Mouse (Mus musculus) CH12.LX (cell line): Measurements from ENCODE around the gene Lad1. TPM values are rescaled to one million over a fixed set of nuclear protein-coding genes. Genes with fewer than 3 reads are reported as not detected.

Experiments used
- DNase-seq: peaks from one replicate; pipeline ENCODE4 v3.0.0-alpha.2; 2013; ENCODE audit errors: extremely low read depth
- H3K27ac ChIP-seq: 2 replicates; pipeline ENCODE4 v1.5.1; 2012; ENCODE audit warnings: low read depth, mild to moderate bottlenecking, control low read depth, moderate library complexity; ENCODE audit not compliant: insufficient read depth
- H3K27me3 ChIP-seq: replicated peaks from 2 replicates; pipeline ENCODE3; 2012; ENCODE audit warnings: inconsistent platforms
- H3K36me3 ChIP-seq, 2 experiments: replicated peaks in 1 of 2; 2 replicates each; pipeline versions ENCODE3 to v1.6.1; 2012; ENCODE audit warnings: inconsistent platforms in 1 of 2, low read length in 1 of 2, mild to moderate bottlenecking in 1 of 2, mixed read lengths in 1 of 2, moderate library complexity in 1 of 2; ENCODE audit not compliant: control insufficient read depth in 1 of 2, insufficient read depth in 1 of 2
- H3K4me1 ChIP-seq, 2 experiments: 2 replicates each; pipeline ENCODE4 v1.6.1; 2012; ENCODE audit warnings: inconsistent platforms in 1 of 2, moderate library complexity in 1 of 2; ENCODE audit not compliant: insufficient read depth in 2 of 2, control insufficient read depth in 1 of 2
- H3K4me2 ChIP-seq: 2 replicates; pipeline ENCODE4 v1.6.1; 2012; ENCODE audit warnings: low read depth, mild to moderate bottlenecking, control low read depth; ENCODE audit not compliant: poor library complexity, insufficient read depth, severe bottlenecking
- H3K4me3 ChIP-seq, 3 experiments: fragments of 150-350 bp in 1 of 3; sonication (generic) in 1 of 3; replicated peaks in 1 of 3; 2 replicates each; pipeline versions ENCODE3 to v1.5.1; 2011 to 2012; ENCODE audit warnings: low read depth in 2 of 3, low read length in 2 of 3, mild to moderate bottlenecking in 2 of 3, moderate library complexity in 2 of 3, control low read depth in 1 of 3, improper control_type of control experiment in 1 of 3, inconsistent platforms in 1 of 3, mixed read lengths in 1 of 3; ENCODE audit not compliant: poor library complexity in 1 of 3
- H3K79me2 ChIP-seq: replicated peaks from 2 replicates; pipeline ENCODE4 v1.6.1; 2012; ENCODE audit warnings: mild to moderate bottlenecking, moderate library complexity; ENCODE audit not compliant: control insufficient read depth, poor library complexity, insufficient read depth, severe bottlenecking; ENCODE audit errors: extremely low read depth
- H3K9ac ChIP-seq: 2 replicates; pipeline ENCODE4 v1.6.1; 2012; ENCODE audit warnings: low read depth, mild to moderate bottlenecking, control low read depth, moderate library complexity; ENCODE audit not compliant: insufficient read depth
- H3K9me3 ChIP-seq: replicated peaks from 2 replicates; pipeline ENCODE3; 2012; ENCODE audit warnings: low read length, inconsistent platforms, mixed read lengths
- CHD1 ChIP-seq: IDR thresholded peaks from 2 replicates; pipeline ENCODE4 v1.6.1; 2012; ENCODE audit warnings: low read depth, low read length, improper control_type of control experiment, inconsistent platforms
- CTCF ChIP-seq, 2 experiments: IDR thresholded peaks in 1 of 2; conservative IDR thresholded peaks in 1 of 2; 2 replicates each; pipeline ENCODE4 v1.5.1; 2011 to 2012; ENCODE audit warnings: low read depth in 2 of 2, low read length in 2 of 2, improper control_type of control experiment in 1 of 2, inconsistent platforms in 1 of 2, mild to moderate bottlenecking in 1 of 2, moderate library complexity in 1 of 2
- EP300 ChIP-seq: IDR thresholded peaks from 2 replicates; pipeline ENCODE4 v1.6.1; 2011; ENCODE audit warnings: low read length, improper control_type of control experiment
- IRF4 ChIP-seq: IDR thresholded peaks from 2 replicates; pipeline ENCODE4 v1.6.1; 2014; ENCODE audit warnings: low read depth, mild to moderate bottlenecking, inconsistent platforms, low read length, improper control_type of control experiment
- JUND ChIP-seq: conservative IDR thresholded peaks from 2 replicates; pipeline ENCODE4 v1.6.1; 2011; ENCODE audit warnings: low read depth, low read length, improper control_type of control experiment
- MAZ ChIP-seq: IDR thresholded peaks from 2 replicates; pipeline ENCODE4 v1.6.1; 2012; ENCODE audit warnings: low read depth, mild to moderate bottlenecking, inconsistent platforms, low read length, improper control_type of control experiment, moderate library complexity
- MEF2A ChIP-seq: IDR thresholded peaks from 2 replicates; pipeline ENCODE4 v1.6.1; 2014; ENCODE audit warnings: low read depth, mild to moderate bottlenecking, inconsistent platforms, low read length, improper control_type of control experiment, borderline replicate concordance
- NELFE ChIP-seq: IDR thresholded peaks from 2 replicates; pipeline ENCODE4 v1.6.1; 2011; ENCODE audit warnings: low read depth, low read length, improper control_type of control experiment
- PAX5 ChIP-seq: IDR thresholded peaks from 2 replicates; pipeline ENCODE4 v1.6.1; 2012; ENCODE audit warnings: low read length, inconsistent platforms, mixed read lengths
- RAD21 ChIP-seq: IDR thresholded peaks from 2 replicates; pipeline ENCODE4 v1.6.1; 2011; ENCODE audit warnings: low read depth, mild to moderate bottlenecking, low read length, improper control_type of control experiment, moderate library complexity
- SIN3A ChIP-seq: IDR thresholded peaks from 2 replicates; pipeline ENCODE4 v1.6.1; 2012; ENCODE audit warnings: low read length, improper control_type of control experiment, inconsistent platforms
- SMC3 ChIP-seq: IDR thresholded peaks from 2 replicates; pipeline ENCODE4 v1.6.1; 2011; ENCODE audit warnings: low read depth, low read length, improper control_type of control experiment
- TCF12 ChIP-seq: IDR thresholded peaks from 2 replicates; pipeline ENCODE4 v1.6.1; 2014; ENCODE audit warnings: low read depth, mild to moderate bottlenecking, inconsistent platforms, low read length, improper control_type of control experiment
- UBTF ChIP-seq: IDR thresholded peaks from 2 replicates; pipeline ENCODE4 v1.6.1; 2012; ENCODE audit warnings: low read depth, mild to moderate bottlenecking, inconsistent platforms, low read length, improper control_type of control experiment, moderate library complexity
- ZKSCAN1 ChIP-seq: IDR thresholded peaks from 2 replicates; pipeline ENCODE4 v1.6.1; 2012; ENCODE audit warnings: low read depth, inconsistent platforms, low read length, improper control_type of control experiment, borderline replicate concordance
- ZMIZ1 ChIP-seq: IDR thresholded peaks from 2 replicates; pipeline ENCODE4 v1.6.1; 2012; ENCODE audit warnings: low read depth, mild to moderate bottlenecking, inconsistent platforms, low read length, improper control_type of control experiment
- ZNF384 ChIP-seq: IDR thresholded peaks from 2 replicates; pipeline ENCODE4 v1.6.1; 2012; ENCODE audit warnings: low read depth, low read length, improper control_type of control experiment, inconsistent platforms
- dilution Hi-C: fragments of 300-500 bp; cut with MboI; formaldehyde crosslinking; loops from 2 replicates; pipeline ENCODE4 v1.14.3; 2020; ENCODE audit warnings: low sequenced_read_pairs; ENCODE audit not compliant: extremely low pct_unique_long_range_greater_than_20kb, extremely low pct_ligation_motif_present
- in situ Hi-C: fragments of 300-500 bp; cut with MboI; formaldehyde crosslinking; loops from 3 replicates; pipeline ENCODE4 v1.14.3; 2019; ENCODE audit warnings: low sequenced_read_pairs, low pct_ligation_motif_present, low pct_unique_long_range_greater_than_20kb, mixed read lengths
- polyA plus RNA-seq: library from polyadenylated mRNA; unstranded; fragments of >175 nt; gene quantifications from 2 replicates; pipeline ENCODE4 v1.2.1, GENCODE M21; 2012; ENCODE audit warnings: low read depth; ENCODE audit not compliant: insufficient read length
- total RNA-seq, 2 experiments: library from RNA; depleted of rRNA; stranded (reverse); fragments of 300-350 nt in 1 of 2; fragments of >200 nt in 1 of 2; gene quantifications; 2 replicates each; pipeline ENCODE4 v1.2.3; 2012 to 2014

Lad1 gene
- total and polyA plus RNA-seq, 3 experiments: 0.17 TPM; not detected in 2

- Histone ChIP-seq H3K36me3 (no peaks in the 10 kb centered on the region), H3K79me2 (no peaks in the 10 kb centered on the region), H3K9ac (no peak overlapping the region), H3K4me2 (no peak overlapping the region), H3K27ac (no peak overlapping the region), H3K4me1 (peaks cover 13 to 50% of the 10 kb centered on the region in 2 experiments), H3K4me3 (no peak overlapping the region), H3K27me3 (peaks cover 7% of the 10 kb centered on the region), H3K9me3 (no peaks in the 10 kb centered on the region)
- TF ChIP-seq PAX5 (no peak), NELFE (peak; percentile 26; the same call in 1 of the 2 replicates), ZMIZ1 (no peak), ZKSCAN1 (no peak), JUND (no peak), TCF12 (peak; percentile 11; the same call in 1 of the 2 replicates), SIN3A (no peak), SMC3 (peak; percentile 88), CHD1 (no peak), MEF2A (no peak), RAD21 (peak; percentile 59), CTCF (conservative IDR thresholded peaks at IDR 0.05 in 1 of 2, IDR thresholded peaks at IDR 0.05 in 1 of 2; ENCODE audit: low read depth in 2 of 2, low read length in 2 of 2) (peak; percentile 90 to 99), IRF4 (peak; percentile 42; the same call in 1 of the 2 replicates)
- in situ Hi-C loops (no loop called here), dilution Hi-C loops (no loop called here)
- DNase-seq: peak; percentile 80
Measured at GRCm38 (mm10) chr1:135811016-135811646, 7.3 kb upstream of the Lad1 start.

GRCm38 (mm10) chr1:135812205-135812604 lies 6.2 kb upstream of the Lad1 start:
- peaks cover 7% of the 10 kb centered on the region for H3K27me3 ChIP-seq
- no peaks in the 10 kb centered on the region for H3K79me2 ChIP-seq
- H3K9ac ChIP-seq: no peak overlapping the region
- dilution Hi-C loops: no loop called here
- H3K9me3 ChIP-seq: no peaks in the 10 kb centered on the region
- no peak overlapping the region for H3K4me2 ChIP-seq
- no peaks in the 10 kb centered on the region for H3K36me3 ChIP-seq
- no peak for DNase-seq
- no peak overlapping the region for H3K4me3 ChIP-seq
- H3K4me1 ChIP-seq: peaks cover 13 to 50% of the 10 kb centered on the region in 2 experiments
- TF ChIP-seq MAZ (no peak), PAX5 (no peak), UBTF (no peak), EP300 (no peak), SMC3 (no peak), RAD21 (no peak), CHD1 (no peak), ZNF384 (no peak)
- no peak overlapping the region for H3K27ac ChIP-seq
- in situ Hi-C loops: no loop called here
